Mouse (Mus musculus) forebrain, embryonic 11.5 days (tissue): Measurements from ENCODE around the gene Map3k4. TPM values are rescaled to one million over a fixed set of nuclear protein-coding genes. Genes with fewer than 3 reads are reported as not detected.

ENCODE experiments used
- ATAC-seq: fragments of 200-750 bp; cut with Nextera tagmentation; replicated peaks from 2 replicates; pipeline ENCODE4 v1.8.0; 2017; ENCODE audit warnings: moderate TSS enrichment; ENCODE audit not compliant: low FRiP score
- DNase-seq: peaks from one replicate; pipeline ENCODE4 v3.0.0-alpha.2; 2017; ENCODE audit warnings: low spot score
- H3K27ac ChIP-seq: fragments of 300-500 bp; sonication (generic); 2 replicates; pipeline ENCODE4 v1.5.1; 2014; ENCODE audit warnings: low read depth, low read length
- H3K27me3 ChIP-seq: fragments of 300-500 bp; sonication (generic); 2 replicates; pipeline ENCODE4 v1.6.1; 2014; ENCODE audit warnings: mild to moderate bottlenecking, low read length, mixed read lengths; ENCODE audit not compliant: control insufficient read depth, insufficient read depth
- H3K36me3 ChIP-seq: fragments of 300-500 bp; sonication (generic); 2 replicates; pipeline ENCODE4 v1.6.1; 2014; ENCODE audit warnings: mild to moderate bottlenecking, low read length, moderate library complexity, mixed read lengths; ENCODE audit not compliant: control insufficient read depth, insufficient read depth
- H3K4me1 ChIP-seq: fragments of 300-500 bp; sonication (generic); replicated peaks from 2 replicates; pipeline ENCODE4 v1.6.1; 2014; ENCODE audit warnings: low read length, mixed read lengths; ENCODE audit not compliant: control insufficient read depth, insufficient read depth
- H3K4me2 ChIP-seq: fragments of 300-500 bp; sonication (generic); 2 replicates; pipeline ENCODE4 v1.6.1; 2014; ENCODE audit warnings: low read depth, mild to moderate bottlenecking, low read length, moderate library complexity, mixed read lengths; ENCODE audit not compliant: severe bottlenecking
- H3K4me3 ChIP-seq: fragments of 300-500 bp; sonication (generic); 2 replicates; pipeline ENCODE4 v1.5.1; 2014; ENCODE audit warnings: low read depth, low read length
- H3K9ac ChIP-seq: fragments of 300-500 bp; sonication (generic); 2 replicates; pipeline ENCODE4 v1.6.1; 2014; ENCODE audit warnings: low read length
- H3K9me3 ChIP-seq: fragments of 300-500 bp; sonication (generic); 2 replicates; pipeline ENCODE4 v1.6.1; 2016; ENCODE audit warnings: low read length, mixed read lengths; ENCODE audit not compliant: control insufficient read depth
- WGBS: fragments of 180-500 bp; shearing (Covaris S2); extraction: QIAGEN DNeasy Blood & Tissue Kit; methylation state at CpG from one replicate; pipeline ENCODE4 v1.1.7; 2014; 5-methylcytosine and 5-hydroxymethylcytosine counted together
- polyA plus RNA-seq: library from polyadenylated mRNA; unstranded; fragments of >200 nt; fragmentation: Nextera tagmentation; extraction: Ambion mirVana; gene quantifications from 2 replicates; pipeline ENCODE4 v1.2.1, GENCODE M21; 2014

The Map3k4 gene
- polyA plus RNA-seq, 1 experiment from 2014 or later, result 49.5 TPM

DNA sequence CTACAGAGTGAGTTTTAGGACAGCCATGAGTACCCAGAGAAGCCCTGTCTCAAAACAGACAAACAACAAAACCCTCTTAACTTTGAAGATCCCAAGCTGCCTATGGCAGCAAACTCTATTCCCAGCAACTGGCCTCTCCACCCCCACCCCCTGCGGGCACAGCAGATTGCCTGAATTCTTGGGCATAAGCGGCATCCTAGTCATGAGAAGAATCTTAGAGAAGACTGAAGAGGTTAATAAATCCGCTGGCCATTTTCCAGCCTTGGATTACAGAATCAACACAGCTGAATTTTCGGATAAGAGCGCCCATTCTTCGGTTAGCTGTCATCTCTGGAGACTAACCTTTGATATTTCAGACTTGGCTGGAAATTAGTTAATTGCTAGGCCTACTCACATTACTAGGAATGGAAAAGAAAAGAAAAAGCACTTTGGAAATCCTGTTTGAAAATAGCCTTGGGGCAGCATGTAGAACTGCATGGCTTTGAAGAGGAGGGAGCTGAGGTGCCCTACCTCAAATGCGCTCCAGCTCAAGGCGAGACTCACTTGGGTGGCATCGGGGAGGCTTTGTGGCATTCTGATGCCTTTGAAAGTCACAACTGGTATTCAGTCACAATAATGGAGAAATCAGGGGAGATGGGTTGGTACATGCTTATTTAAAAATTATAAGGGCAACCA is 25.2 kb upstream of the Map3k4 start:
- no peaks in the 10 kb centered on the region for H3K4me1 ChIP-seq
- H3K4me3 ChIP-seq, result no peak overlapping the region
- ATAC-seq, result no peak
- no peaks in the 10 kb centered on the region for H3K36me3 ChIP-seq
- H3K9ac ChIP-seq, result no peak overlapping the region
- no peaks in the 10 kb centered on the region for H3K27me3 ChIP-seq
- H3K4me2 ChIP-seq, result no peak overlapping the region
- DNase-seq, result peak; percentile 62
- H3K9me3 ChIP-seq, result no peaks in the 10 kb centered on the region; the same call in 1 of the 2 replicates
- H3K27ac ChIP-seq, result no peak overlapping the region
- WGBS, result 79% methylated on average over 9 of the region's 9 CpGs

DNA sequence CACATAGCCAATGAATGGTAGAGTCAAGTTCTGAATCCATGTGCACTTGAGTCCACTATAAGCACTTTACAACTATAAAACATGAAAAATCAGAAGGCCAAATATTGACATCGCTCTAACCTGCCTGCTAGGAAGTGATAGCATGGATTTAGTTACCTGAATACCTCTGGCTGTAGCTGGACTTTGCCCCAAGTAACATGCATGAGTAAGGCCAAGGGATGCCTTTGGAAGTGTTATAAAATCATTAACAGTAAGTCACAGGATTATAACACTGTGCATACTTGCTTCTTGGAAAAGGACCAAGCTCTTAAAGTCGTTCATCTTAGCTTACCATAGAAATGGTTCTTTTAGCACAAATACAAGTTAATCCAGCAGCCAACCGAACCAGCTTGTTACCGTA is 18.6 kb upstream of the Map3k4 start:
- H3K4me2 ChIP-seq, result no peak overlapping the region
- no peaks in the 10 kb centered on the region for H3K27me3 ChIP-seq
- no peak overlapping the region for H3K27ac ChIP-seq
- no peak overlapping the region for H3K4me3 ChIP-seq
- WGBS, result 85% methylated on average over 4 of the region's 4 CpGs
- no peak overlapping the region for H3K9ac ChIP-seq
- ATAC-seq (no peak), DNase-seq (no peak)
- no peaks in the 10 kb centered on the region for H3K36me3 ChIP-seq
- H3K9me3 ChIP-seq, result no peaks in the 10 kb centered on the region; the same call in 1 of the 2 replicates
- no peaks in the 10 kb centered on the region for H3K4me1 ChIP-seq

DNA sequence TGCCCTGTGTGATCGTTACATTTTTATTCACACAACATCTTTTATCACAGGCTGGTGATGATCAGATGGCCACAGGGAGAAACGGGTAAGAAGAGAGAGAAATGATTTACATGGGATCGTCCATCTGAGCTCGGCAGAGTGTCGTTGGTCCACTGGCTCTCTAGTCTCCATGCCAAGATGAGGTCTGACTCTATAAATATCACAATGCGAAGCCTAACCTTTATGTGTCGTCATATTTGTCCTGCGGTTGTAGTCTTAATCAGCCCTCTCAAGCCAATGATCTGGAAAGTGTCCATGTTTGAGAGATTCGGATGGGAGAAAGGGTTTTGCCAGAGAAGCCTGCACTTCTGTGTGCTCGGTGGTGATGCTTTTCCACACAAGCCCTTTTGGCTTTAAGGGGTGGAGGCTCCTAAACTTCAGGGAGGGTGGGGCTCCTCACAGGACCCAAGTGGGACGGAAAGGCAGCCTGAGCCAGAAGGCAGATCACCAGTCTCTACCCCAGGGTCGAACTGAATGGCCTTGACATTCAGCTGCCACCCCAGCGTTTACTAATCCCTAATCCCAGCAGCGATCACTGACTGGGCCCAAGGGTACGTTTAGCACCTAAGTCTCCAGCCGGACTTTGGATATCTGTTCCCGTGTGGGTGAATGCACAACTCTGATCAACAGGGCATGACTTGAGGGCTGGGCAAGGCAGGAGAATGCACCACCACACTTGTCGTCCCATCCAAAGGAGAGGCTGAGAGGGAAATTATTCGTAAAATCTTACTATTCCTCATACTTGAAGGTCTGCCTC is 17.7 kb upstream of the Map3k4 start:
- H3K27me3 ChIP-seq, result no peaks in the 10 kb centered on the region
- no peak overlapping the region for H3K4me3 ChIP-seq
- no peaks in the 10 kb centered on the region for H3K36me3 ChIP-seq
- ATAC-seq (no peak), DNase-seq (no peak)
- H3K9me3 ChIP-seq, result no peaks in the 10 kb centered on the region; the same call in 1 of the 2 replicates
- 86% methylated on average over 19 of the region's 19 CpGs for WGBS
- no peak overlapping the region for H3K27ac ChIP-seq
- no peak overlapping the region for H3K9ac ChIP-seq
- no peaks in the 10 kb centered on the region for H3K4me1 ChIP-seq
- H3K4me2 ChIP-seq, result no peak overlapping the region

DNA sequence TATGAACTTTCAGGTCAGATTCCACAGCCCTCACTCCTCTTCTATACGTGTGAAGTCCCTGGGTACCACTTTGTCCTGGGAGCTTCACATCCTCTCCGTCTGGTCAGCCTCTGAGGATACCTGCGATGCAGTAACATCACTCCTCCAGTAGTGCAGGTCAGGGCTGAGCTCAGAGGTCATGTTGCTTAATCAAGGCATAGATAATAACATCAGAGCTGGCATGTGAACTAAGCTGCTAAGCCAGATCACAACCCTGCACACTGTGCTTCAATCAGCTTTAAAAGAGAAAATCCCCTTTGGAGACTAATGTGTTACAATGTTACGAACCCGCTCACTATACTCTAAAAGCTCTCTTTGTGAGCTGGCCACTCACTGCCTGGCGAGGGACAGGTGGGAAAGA is 16.5 kb upstream of the Map3k4 start:
- Histone ChIP-seq H3K27me3 (no peaks in the 10 kb centered on the region), H3K36me3 (no peaks in the 10 kb centered on the region), H3K4me1 (no peaks in the 10 kb centered on the region), H3K4me3 (no peak overlapping the region), H3K9me3 (no peaks in the 10 kb centered on the region; the same call in 1 of the 2 replicates), H3K4me2 (no peak overlapping the region), H3K9ac (no peak overlapping the region), H3K27ac (no peak overlapping the region)
- WGBS, result 57% methylated on average over 6 of the region's 6 CpGs
- DNase-seq (no peak), ATAC-seq (no peak)

DNA sequence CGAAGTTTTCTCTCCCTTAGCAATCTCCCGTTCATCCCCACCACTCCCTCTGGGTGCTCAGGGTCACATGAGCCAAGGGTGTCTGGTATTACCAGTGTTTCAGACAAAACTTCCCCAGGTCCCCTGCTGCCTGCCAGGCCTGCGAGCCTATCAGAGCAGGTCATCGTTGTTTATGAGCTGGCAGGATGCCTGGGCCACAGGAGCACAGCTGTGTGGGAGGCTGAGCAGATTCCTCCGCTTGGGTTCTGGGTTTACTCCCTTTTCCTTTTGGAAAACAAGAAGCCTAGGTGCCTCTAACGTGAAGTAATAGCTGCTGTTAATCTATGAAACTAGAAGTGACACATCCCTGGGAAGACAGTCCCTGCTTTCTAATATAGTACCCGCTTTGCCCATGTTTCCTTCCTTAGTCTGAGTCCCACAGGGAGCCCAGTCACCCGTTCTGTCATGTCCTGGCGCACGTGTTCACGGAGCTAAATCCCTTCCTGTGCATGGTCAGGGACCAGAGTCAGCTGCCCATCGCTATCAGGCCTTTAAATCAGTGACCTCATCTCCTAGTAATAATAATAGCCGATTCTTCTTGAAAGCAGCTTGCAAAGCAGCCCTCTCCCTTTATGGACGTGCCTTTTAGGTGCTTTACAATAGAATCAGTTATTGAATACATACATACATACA is 9.4 kb upstream of the Map3k4 start:
- Histone ChIP-seq H3K36me3 (no peaks in the 10 kb centered on the region), H3K27ac (no peak overlapping the region), H3K4me1 (0 out of 2 replicates have a peak, but pooled peaks cover 2% of the 10 kb centered on the region), H3K9me3 (no peaks in the 10 kb centered on the region), H3K4me2 (no peak overlapping the region), H3K27me3 (no peaks in the 10 kb centered on the region), H3K4me3 (no peak overlapping the region), H3K9ac (no peak overlapping the region)
- ATAC-seq (no peak), DNase-seq (peak; percentile 55)
- WGBS, result 56% methylated on average over 14 of the region's 14 CpGs

DNA sequence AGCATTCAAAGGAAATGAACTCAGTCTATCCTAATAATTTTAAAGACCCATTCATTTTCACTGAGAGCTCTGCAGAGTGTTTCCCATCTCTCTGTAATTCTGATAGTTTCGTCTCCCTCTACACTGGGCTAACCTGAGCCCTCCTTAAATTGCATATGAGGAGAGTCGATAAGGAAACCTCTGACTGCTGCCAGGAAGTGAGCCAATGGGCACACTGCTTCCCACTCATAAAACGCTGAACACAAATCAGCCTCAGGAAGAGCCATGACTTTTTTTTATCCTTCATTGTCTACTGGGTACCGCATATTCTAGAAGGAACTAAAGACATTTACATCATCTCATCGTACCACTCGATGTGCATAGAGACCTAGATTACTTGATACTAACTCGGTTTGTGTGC is 1.2 kb upstream of the Map3k4 start:
- WGBS, result 90% methylated on average over 7 of the region's 7 CpGs
- no peak overlapping the region for H3K4me2 ChIP-seq

DNA sequence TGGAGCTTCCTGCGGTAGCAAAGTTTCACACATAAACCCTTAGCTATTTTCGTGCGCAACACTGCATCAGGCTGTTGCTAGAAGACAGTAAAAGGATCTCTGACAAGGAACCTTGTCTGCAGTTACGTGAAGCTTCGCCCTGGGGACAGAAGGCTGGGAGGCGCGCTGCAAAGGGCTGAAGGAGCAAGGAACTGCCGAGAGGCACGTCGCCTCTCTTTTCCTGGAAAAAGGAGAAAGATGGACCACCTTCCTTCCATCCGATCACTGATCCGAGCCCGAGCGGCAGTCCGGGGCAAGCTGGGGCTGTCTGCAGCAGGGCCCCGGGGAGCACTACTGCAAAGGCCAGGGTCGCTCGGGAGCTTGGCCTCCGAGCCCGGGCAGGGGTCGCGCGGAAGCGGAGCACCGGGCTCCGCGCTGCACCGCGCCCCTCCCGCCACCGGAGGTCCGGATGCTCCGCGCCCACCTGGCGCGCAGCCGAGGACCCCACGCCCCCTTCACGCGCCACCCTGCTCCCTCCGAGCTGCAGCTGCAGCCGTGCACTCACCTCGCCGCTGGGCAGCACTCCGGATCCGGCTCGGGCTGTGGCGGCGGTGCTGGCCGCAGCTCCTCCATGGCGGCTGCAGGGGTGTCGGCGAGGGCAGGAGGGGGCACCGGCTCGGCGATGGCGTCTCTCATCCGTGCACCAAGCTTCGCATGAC is 493 bp downstream of the Map3k4 start:
- H3K9ac ChIP-seq, result peak overlapping the region; percentile 91
- DNase-seq (no peak), ATAC-seq (peak; percentile 83)
- peak overlapping the region; percentile 83 for H3K4me2 ChIP-seq
- no peaks in the 10 kb centered on the region for H3K9me3 ChIP-seq
- H3K27ac ChIP-seq, result peak overlapping the region; percentile 95
- under 1% methylated on average over 59 of the region's 59 CpGs for WGBS
- peaks cover 10% of the 10 kb centered on the region; the same call in 1 of the 2 replicates for H3K4me1 ChIP-seq
- H3K36me3 ChIP-seq, result no peaks in the 10 kb centered on the region
- H3K27me3 ChIP-seq, result no peaks in the 10 kb centered on the region
- peak overlapping the region; percentile 78 for H3K4me3 ChIP-seq

More for the DNA sequence above, 1.2 kb upstream of the Map3k4 start:
- Histone ChIP-seq H3K9ac (no peak overlapping the region), H3K4me1 (peaks cover 10% of the 10 kb centered on the region; the same call in 1 of the 2 replicates), H3K27me3 (no peaks in the 10 kb centered on the region), H3K4me3 (no peak overlapping the region), H3K27ac (no peak overlapping the region), H3K9me3 (no peaks in the 10 kb centered on the region), H3K36me3 (no peaks in the 10 kb centered on the region)
- no peak for DNase-seq
- no peak for ATAC-seq

DNA sequence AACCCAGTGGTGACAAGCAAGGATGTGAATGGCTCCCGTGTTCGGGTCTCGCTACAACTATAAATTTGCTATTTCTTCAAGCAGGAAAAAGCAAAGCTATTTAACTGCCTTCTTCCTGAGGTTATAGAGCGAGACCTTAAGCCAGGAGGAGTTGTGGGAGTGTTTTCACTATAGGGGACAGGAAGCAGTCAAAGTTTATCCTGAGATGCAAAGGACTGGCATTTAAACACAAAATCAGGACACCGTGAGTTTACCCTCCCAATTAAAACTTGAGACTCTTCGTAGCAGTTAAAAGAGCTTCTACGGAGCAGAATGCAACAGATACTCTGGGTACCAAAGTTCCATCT is 1.0 kb downstream of the Map3k4 start:
- peaks cover 10% of the 10 kb centered on the region; the same call in 1 of the 2 replicates for H3K4me1 ChIP-seq
- H3K27ac ChIP-seq, result no peak overlapping the region
- ATAC-seq, result no peak
- peak overlapping the region; percentile 83 for H3K4me2 ChIP-seq
- H3K4me3 ChIP-seq, result peak overlapping the region; percentile 78
- no peaks in the 10 kb centered on the region for H3K27me3 ChIP-seq
- H3K9ac ChIP-seq, result peak overlapping the region; percentile 91
- no peak for DNase-seq
- H3K9me3 ChIP-seq, result no peaks in the 10 kb centered on the region
- WGBS, result 8% methylated on average over 7 of the region's 7 CpGs
- no peaks in the 10 kb centered on the region for H3K36me3 ChIP-seq
